Mouse (Mus musculus) cortical plate, adult 2 months (tissue): ENCODE measurements at regions not wholly inside any gene's neighbourhood (a gene's known extent, or its start where the extent isn't known, plus 50 kb on each side); places are given as distances from the start of the nearest gene placed in this dataset.

Source experiments
- CTCF ChIP-seq: fragments of 200-500 bp; IDR thresholded peaks from 2 replicates; pipeline ENCODE4 v1.5.1; 2011; ENCODE audit warnings: mild to moderate bottlenecking, control low read depth, low read length; ENCODE audit not compliant: insufficient read depth; ENCODE audit errors: extremely low read depth
- POLR2A ChIP-seq: fragments of 200-500 bp; IDR thresholded peaks from 2 replicates; pipeline ENCODE4 v1.6.1; 2011; ENCODE audit warnings: mild to moderate bottlenecking, low read length, control low read depth; ENCODE audit not compliant: insufficient read depth; ENCODE audit errors: extremely low read depth

- TF ChIP-seq POLR2A (no peak), CTCF (no peak)
Observed at GRCm38 (mm10) chr12:45686765-45687164, 612.3 kb upstream of the Stxbp6 start.
